Mouse (Mus musculus): Measurements from ENCODE around the gene Gm45713. TPM values are rescaled to one million over a fixed set of nuclear protein-coding genes. Genes with fewer than 3 reads are reported as not detected.
A peak's percentile ranks its signal among the peaks of the same experiment; 100 is the strongest.

Gm45713 gene
- polyA plus RNA-seq, 1 experiment from 2014 or later: 0.70 TPM

- TF ChIP-seq CTCF (IDR thresholded peaks at IDR 0.05; ENCODE audit: low read depth): no peak
- H3K4me1 ChIP-seq (replicated peaks; ENCODE audit: control insufficient read depth, insufficient read depth, low read length): no peaks in the 10 kb centered on the region
- no peak for ATAC-seq
- H3K4me3 ChIP-seq (ENCODE audit: low read depth, low read length): peak overlapping the region; percentile 40
- 81% methylated on average over 13 of the region's 13 CpGs for WGBS
- no peaks in the 10 kb centered on the region for H3K27me3 ChIP-seq (replicated peaks; ENCODE audit: control insufficient read depth, insufficient read depth, low read length)
- H3K9ac ChIP-seq (ENCODE audit: low read depth, low read length): no peak overlapping the region
- H3K27ac ChIP-seq (ENCODE audit: low read depth, low read length): no peak overlapping the region
- H3K9me3 ChIP-seq (ENCODE audit: control insufficient read depth): no peaks in the 10 kb centered on the region
- H3K36me3 ChIP-seq (ENCODE audit: control insufficient read depth, insufficient read depth): peaks cover 40% of the 10 kb centered on the region
- peak overlapping the region; percentile 56; the same call in 1 of the 2 replicates for H3K4me2 ChIP-seq (replicated peaks; ENCODE audit: low read depth)
Measured at GRCm38 (mm10) chr7:45090251-45090977, 45.6 kb downstream of the Gm45713 start.

DNA sequence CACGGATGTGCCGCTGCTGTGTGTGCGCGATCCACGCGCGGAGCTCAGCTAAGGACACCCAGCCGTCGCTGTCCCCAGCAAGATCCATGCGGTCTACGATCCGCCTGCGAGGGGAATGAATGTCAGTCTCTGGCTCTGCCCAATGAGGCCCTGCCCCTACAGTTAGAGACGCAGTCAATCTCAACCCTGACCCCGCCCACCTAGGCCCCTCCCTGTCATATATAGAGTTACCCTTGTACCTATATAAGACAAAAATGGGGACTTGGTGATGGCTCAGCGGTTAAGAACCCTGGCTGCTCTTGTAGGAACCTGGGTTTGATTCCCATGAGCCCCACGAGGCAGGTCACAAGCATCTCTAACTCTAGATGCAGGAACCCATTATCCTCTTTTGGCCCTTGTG is 47.4 kb downstream of the Gm45713 start:
- 91% methylated on average over 17 of the region's 17 CpGs for WGBS
- H3K9me3 ChIP-seq (ENCODE audit: control insufficient read depth): no peaks in the 10 kb centered on the region
- H3K4me3 ChIP-seq (ENCODE audit: low read depth, low read length): no peak overlapping the region
- no peak overlapping the region for H3K9ac ChIP-seq (ENCODE audit: low read depth, low read length)
- no peaks in the 10 kb centered on the region for H3K4me1 ChIP-seq (replicated peaks; ENCODE audit: control insufficient read depth, insufficient read depth, low read length)
- H3K27me3 ChIP-seq (replicated peaks; ENCODE audit: control insufficient read depth, insufficient read depth, low read length): no peaks in the 10 kb centered on the region
- TF ChIP-seq CTCF (IDR thresholded peaks at IDR 0.05; ENCODE audit: low read depth): no peak
- peaks cover 31% of the 10 kb centered on the region; the same call in 1 of the 2 replicates for H3K36me3 ChIP-seq (ENCODE audit: control insufficient read depth, insufficient read depth)
- no peak overlapping the region for H3K4me2 ChIP-seq (replicated peaks; ENCODE audit: low read depth)
- no peak for ATAC-seq
- H3K27ac ChIP-seq (ENCODE audit: low read depth, low read length): no peak overlapping the region

DNA sequence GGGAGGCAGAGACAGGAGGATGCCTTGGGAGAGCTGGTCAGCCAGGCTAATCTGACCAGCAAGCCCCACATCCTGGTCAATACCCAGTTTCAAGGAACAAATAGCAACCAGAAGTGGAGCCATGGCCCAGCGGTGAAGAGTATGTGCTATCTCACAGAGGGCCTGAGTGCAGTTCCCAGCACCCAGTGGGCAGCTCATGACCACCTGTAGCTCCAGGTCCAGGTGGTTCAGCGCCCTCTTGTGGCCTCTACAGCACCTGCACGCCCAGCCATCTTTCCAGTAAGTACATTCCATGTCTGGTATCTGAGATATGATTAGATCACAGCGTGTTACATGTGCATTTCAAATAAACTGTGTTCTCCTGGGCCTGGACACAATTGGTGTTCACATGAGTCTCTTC is 49.9 kb downstream of the Gm45713 start:
- H3K9me3 ChIP-seq (ENCODE audit: control insufficient read depth): no peaks in the 10 kb centered on the region
- no peak overlapping the region for H3K9ac ChIP-seq (ENCODE audit: low read depth, low read length)
- no peak overlapping the region for H3K4me2 ChIP-seq (replicated peaks; ENCODE audit: low read depth)
- TF ChIP-seq CTCF (IDR thresholded peaks at IDR 0.05; ENCODE audit: low read depth): peak; percentile 52
- H3K36me3 ChIP-seq (ENCODE audit: control insufficient read depth, insufficient read depth): peaks cover 38% of the 10 kb centered on the region
- no peak overlapping the region for H3K4me3 ChIP-seq (ENCODE audit: low read depth, low read length)
- no peaks in the 10 kb centered on the region for H3K4me1 ChIP-seq (replicated peaks; ENCODE audit: control insufficient read depth, insufficient read depth, low read length)
- no peak overlapping the region for H3K27ac ChIP-seq (ENCODE audit: low read depth, low read length)
- ATAC-seq: no peak
- no peaks in the 10 kb centered on the region for H3K27me3 ChIP-seq (replicated peaks; ENCODE audit: control insufficient read depth, insufficient read depth, low read length)
- WGBS: 76% methylated on average over 4 of the region's 4 CpGs

- peaks cover 34% of the 10 kb centered on the region for H3K36me3 ChIP-seq (ENCODE audit: control insufficient read depth, insufficient read depth)
- H3K9me3 ChIP-seq (ENCODE audit: control insufficient read depth): no peaks in the 10 kb centered on the region
- H3K27ac ChIP-seq (ENCODE audit: low read depth, low read length): no peak overlapping the region
- no peaks in the 10 kb centered on the region for H3K27me3 ChIP-seq (replicated peaks; ENCODE audit: control insufficient read depth, insufficient read depth, low read length)
- no peak overlapping the region for H3K4me3 ChIP-seq (ENCODE audit: low read depth, low read length)
- no peak for ATAC-seq
- H3K4me2 ChIP-seq (replicated peaks; ENCODE audit: low read depth): 0 out of 2 replicates have a peak overlapping the region, but pooled peaks have one; percentile 46
- no peaks in the 10 kb centered on the region for H3K4me1 ChIP-seq (replicated peaks; ENCODE audit: control insufficient read depth, insufficient read depth, low read length)
- H3K9ac ChIP-seq (ENCODE audit: low read depth, low read length): no peak overlapping the region
- 82% methylated on average over 22 of the region's 22 CpGs for WGBS
- no peak for TF ChIP-seq CTCF (IDR thresholded peaks at IDR 0.05; ENCODE audit: low read depth)
Measured at GRCm38 (mm10) chr7:45083300-45083890, 52.6 kb downstream of the Gm45713 start.

DNA sequence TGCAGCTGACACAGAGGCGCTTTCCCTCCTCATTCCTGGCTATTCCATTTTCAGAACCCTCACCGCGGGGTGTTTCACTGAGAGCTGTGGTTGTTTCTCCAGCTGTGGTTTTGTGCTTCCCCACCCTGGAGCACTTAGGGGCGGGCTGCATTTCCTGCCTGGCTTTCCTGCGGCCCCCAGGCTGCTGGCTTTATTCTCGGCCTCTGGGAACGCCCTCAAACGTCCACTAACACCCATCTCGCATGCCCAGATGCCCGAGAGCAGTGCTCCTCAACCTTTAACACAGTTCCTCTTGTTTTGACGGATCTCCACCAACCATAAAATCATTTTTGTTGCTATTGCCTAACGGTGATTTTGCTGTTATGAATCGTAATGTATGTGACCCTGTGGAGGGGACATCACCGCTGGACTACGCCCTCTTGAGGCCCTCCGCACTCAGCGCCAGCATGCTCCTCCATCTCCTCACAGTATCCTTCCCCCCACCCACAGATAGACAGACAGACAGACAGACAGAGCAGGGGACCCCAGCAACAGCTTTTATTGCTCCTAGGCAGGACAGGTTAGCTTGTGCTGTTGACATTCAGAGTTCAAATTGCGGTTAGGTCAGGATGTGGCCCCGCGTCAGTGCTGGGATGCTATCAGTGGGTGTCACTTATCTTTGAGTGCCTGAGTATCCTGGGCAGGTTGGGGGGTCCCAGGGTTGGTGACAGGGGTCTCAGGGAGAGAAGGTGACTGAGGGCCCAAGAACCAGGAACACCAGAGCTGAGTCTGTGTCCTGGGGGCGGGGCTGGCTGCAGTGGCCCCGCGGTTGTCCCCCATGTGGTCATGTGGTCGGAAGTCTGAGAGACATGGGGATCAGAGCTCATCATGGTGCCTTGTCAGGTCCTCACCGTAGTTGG is 53.4 kb downstream of the Gm45713 start:
- peak; percentile 50 for TF ChIP-seq CTCF (IDR thresholded peaks at IDR 0.05; ENCODE audit: low read depth)
- Histone ChIP-seq H3K9ac (ENCODE audit: low read depth, low read length) (no peak overlapping the region), H3K4me2 (replicated peaks; ENCODE audit: low read depth) (peak overlapping the region; percentile 46), H3K9me3 (ENCODE audit: control insufficient read depth) (no peaks in the 10 kb centered on the region), H3K36me3 (ENCODE audit: control insufficient read depth, insufficient read depth) (peaks cover 30% of the 10 kb centered on the region), H3K27ac (ENCODE audit: low read depth, low read length) (peak overlapping the region; percentile 30), H3K4me1 (replicated peaks; ENCODE audit: control insufficient read depth, insufficient read depth, low read length) (no peaks in the 10 kb centered on the region), H3K27me3 (replicated peaks; ENCODE audit: control insufficient read depth, insufficient read depth, low read length) (no peaks in the 10 kb centered on the region), H3K4me3 (ENCODE audit: low read depth, low read length) (no peak overlapping the region)
- 40% methylated on average over 25 of the region's 25 CpGs for whole genome bisulfite sequencing
- peak; percentile 5; the same call in 1 of the 2 replicates for ATAC-seq

- no peaks in the 10 kb centered on the region for H3K4me1 ChIP-seq (replicated peaks; ENCODE audit: control insufficient read depth, insufficient read depth, low read length)
- ATAC-seq: no peak
- WGBS: 65% methylated on average over 5 of the region's 5 CpGs
Measured at GRCm38 (mm10) chr7:45081016-45081415, 55.0 kb downstream of the Gm45713 start.

More at GRCm38 (mm10) chr7:45081016-45081415, 55.0 kb downstream of the Gm45713 start:
- Histone ChIP-seq H3K4me3 (ENCODE audit: low read depth, low read length) (no peak overlapping the region), H3K27ac (ENCODE audit: low read depth, low read length) (no peak overlapping the region), H3K9ac (ENCODE audit: low read depth, low read length) (no peak overlapping the region), H3K27me3 (replicated peaks; ENCODE audit: control insufficient read depth, insufficient read depth, low read length) (no peaks in the 10 kb centered on the region), H3K4me2 (replicated peaks; ENCODE audit: low read depth) (no peak overlapping the region), H3K36me3 (ENCODE audit: control insufficient read depth, insufficient read depth) (peaks cover 31% of the 10 kb centered on the region), H3K9me3 (ENCODE audit: control insufficient read depth) (no peaks in the 10 kb centered on the region)
- no peak for TF ChIP-seq CTCF (IDR thresholded peaks at IDR 0.05; ENCODE audit: low read depth)
